Mouse (Mus musculus): Measurements from ENCODE around the gene Ccdc137. TPM values are rescaled to one million over a fixed set of nuclear protein-coding genes. Genes with fewer than 3 reads are reported as not detected.

Gene Ccdc137
- polyA plus RNA-seq, 1 experiment from 2014 or later = 25.6 TPM

DNA sequence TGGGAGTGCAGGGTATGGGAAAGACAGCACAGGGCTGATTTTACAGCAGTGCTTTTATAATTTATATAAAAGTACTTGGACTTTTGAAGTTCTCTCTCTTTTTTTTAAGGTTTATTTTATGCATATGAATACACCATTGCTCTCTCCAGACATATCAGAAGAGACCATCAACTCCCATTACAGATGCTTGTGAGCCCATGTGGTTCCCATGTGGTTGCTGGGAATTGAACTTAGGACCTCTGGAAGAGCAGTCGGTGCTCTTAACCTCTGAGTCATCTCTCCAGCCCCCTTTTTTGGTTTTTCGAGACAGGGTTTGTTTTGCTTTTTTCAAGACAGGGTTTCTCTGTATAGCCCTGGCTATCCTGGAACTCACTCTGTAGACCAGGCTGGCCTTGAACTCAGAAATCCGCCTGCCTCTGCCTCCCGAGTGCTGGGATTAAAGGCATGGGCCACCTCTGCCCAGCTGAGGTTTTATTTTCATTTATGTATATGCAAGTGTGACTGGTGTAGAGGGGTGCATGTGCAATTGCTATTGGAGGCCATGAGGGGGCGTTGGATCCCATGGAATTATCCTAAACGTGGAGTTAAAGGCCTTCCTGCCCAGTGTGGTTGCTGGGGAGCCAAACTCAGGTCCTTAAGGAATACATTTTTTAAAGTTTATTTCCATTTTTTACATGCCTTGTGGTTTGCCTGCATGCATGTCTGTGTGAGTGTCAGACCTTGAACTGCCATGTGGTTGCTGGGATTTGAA is 1.1 kb downstream of the Ccdc137 start:
- ChIA-PET CTCF (no interaction called here), POLR2A (no interaction called here)
- no peak for ATAC-seq
- no peak for TF ChIP-seq CTCF (IDR thresholded peaks at IDR 0.05)
- in situ Hi-C loops (cut with MboI; ENCODE audit: low pct_unique_long_range_greater_than_20kb) = no loop called here
- no peaks in the 10 kb centered on the region for H3K27me3 ChIP-seq
- no peak for DNase-seq (ENCODE audit: low read depth, low spot score)

DNA sequence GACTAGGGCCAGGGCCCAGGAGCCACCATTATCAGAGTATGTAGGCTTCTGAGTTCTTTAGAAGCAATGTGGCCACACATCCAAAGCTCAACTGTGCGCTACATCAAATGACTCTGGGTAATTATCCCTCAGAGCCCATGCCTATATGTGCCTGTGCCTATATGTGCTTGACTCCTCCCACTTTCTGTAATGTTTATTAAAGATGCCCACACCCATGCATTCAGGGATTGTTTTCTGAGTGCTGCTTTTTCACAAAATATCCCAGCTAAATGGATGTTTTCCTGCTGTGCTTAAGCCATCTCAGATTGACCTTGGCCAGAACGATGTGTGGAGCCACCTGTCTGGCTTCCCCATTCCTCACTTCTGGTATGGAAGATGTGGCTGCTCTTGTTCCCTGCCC is 5.6 kb downstream of the Ccdc137 start:
- ATAC-seq = no peak
- in situ Hi-C loops (cut with MboI; ENCODE audit: low pct_unique_long_range_greater_than_20kb) = no loop called here
- POLR2A ChIA-PET = interaction anchor here (1.1 kb wide), 1 partner anchor 33 kb away, joined by 3 read pairs; no protein-coding TSS in a partner anchor
- no peak for DNase-seq (ENCODE audit: low read depth, low spot score)
- H3K27me3 ChIP-seq = no peaks in the 10 kb centered on the region
- CTCF ChIA-PET = no interaction called here
- TF ChIP-seq CTCF (IDR thresholded peaks at IDR 0.05) = no peak

- POLR2A ChIA-PET = interaction anchor here (1.1 kb wide), 1 partner anchor 32 kb away, joined by 3 read pairs; no protein-coding TSS in a partner anchor
- ATAC-seq = no peak
- no peak for TF ChIP-seq CTCF (IDR thresholded peaks at IDR 0.05)
- CTCF ChIA-PET = interaction anchor here (0.7 to 1.0 kb wide), 2 partner anchors 10 to 25 kb away, joined by 3 to 6 read pairs; no protein-coding TSS in a partner anchor
- no peak for DNase-seq (ENCODE audit: low read depth, low spot score)
- no peaks in the 10 kb centered on the region for H3K27me3 ChIP-seq
- in situ Hi-C loops (cut with MboI; ENCODE audit: low pct_unique_long_range_greater_than_20kb) = no loop called here
Observed at GRCm38 (mm10) chr11:120464365-120464764, 6.5 kb downstream of the Ccdc137 start.

GRCm38 (mm10) chr11:120465521-120465920 is 7.6 kb downstream of the Ccdc137 start:
- ATAC-seq (no peak), DNase-seq (ENCODE audit: low read depth, low spot score) (no peak)
- no peak for TF ChIP-seq CTCF (IDR thresholded peaks at IDR 0.05)
- no peaks in the 10 kb centered on the region for H3K27me3 ChIP-seq
- CTCF ChIA-PET = interaction anchor here (1.5 kb wide), 1 partner anchor 19 kb away, joined by 3 read pairs; the partner anchor contains the start of gene Mrpl12
- in situ Hi-C loops (cut with MboI; ENCODE audit: low pct_unique_long_range_greater_than_20kb) = no loop called here
- POLR2A ChIA-PET = interaction anchor here (1.6 to 1.8 kb wide), 2 partner anchors 8 to 19 kb away, joined by 4 to 7 read pairs; partner anchors contain the start of genes Ccdc137, Mrpl12 and Oxld1

- CTCF ChIA-PET = interaction anchor here (0.8 to 1.5 kb wide), 4 partner anchors 9 to 43 kb away, joined by 3 to 5 read pairs (median 4); partner anchors contain the start of genes Ccdc137, Mrpl12 and Oxld1
- ATAC-seq = peak; percentile 98
- DNase-seq (ENCODE audit: low read depth, low spot score) = peak; percentile 83
- POLR2A ChIA-PET = interaction anchor here (0.7 to 1.9 kb wide), 9 partner anchors 10 to 165 kb away, joined by 3 to 7 read pairs (median 4); partner anchors contain the start of genes Ccdc137, Mrpl12, Oxld1 and Slc25a10
- TF ChIP-seq CTCF (IDR thresholded peaks at IDR 0.05) = no peak
- no peaks in the 10 kb centered on the region for H3K27me3 ChIP-seq
- in situ Hi-C loops (cut with MboI; ENCODE audit: low pct_unique_long_range_greater_than_20kb) = no loop called here
Observed at GRCm38 (mm10) chr11:120467051-120467735, 9.3 kb downstream of the Ccdc137 start, which contains the start of gene Arl16. Gene Arl16, minus strand, starts transcription at chr11:120467607.

- ChIA-PET CTCF (interaction anchor here (0.8 to 1.4 kb wide), 2 partner anchors 10 to 22 kb away, joined by 4 to 5 read pairs; partner anchors contain the start of genes Ccdc137 and Oxld1), POLR2A (interaction anchor here (0.7 to 1.9 kb wide), 8 partner anchors 11 to 165 kb away, joined by 3 to 6 read pairs (median 3); partner anchors contain the start of genes Mrpl12 and Slc25a10)
- no peak for TF ChIP-seq CTCF (IDR thresholded peaks at IDR 0.05)
- ATAC-seq (no peak), DNase-seq (ENCODE audit: low read depth, low spot score) (no peak)
- in situ Hi-C loops (cut with MboI; ENCODE audit: low pct_unique_long_range_greater_than_20kb) = no loop called here
- no peaks in the 10 kb centered on the region for H3K27me3 ChIP-seq
Observed at GRCm38 (mm10) chr11:120467736-120468092, 9.8 kb downstream of the Ccdc137 start.

- in situ Hi-C loops (cut with MboI; ENCODE audit: low pct_unique_long_range_greater_than_20kb) = no loop called here
- TF ChIP-seq CTCF (IDR thresholded peaks at IDR 0.05) = no peak
- DNase-seq (ENCODE audit: low read depth, low spot score) (no peak), ATAC-seq (no peak)
- POLR2A ChIA-PET = no interaction called here
- CTCF ChIA-PET = interaction anchor here (1.8 kb wide), 1 partner anchor 17 kb away, joined by 6 read pairs; no protein-coding TSS in a partner anchor
- no peaks in the 10 kb centered on the region for H3K27me3 ChIP-seq
Observed at GRCm38 (mm10) chr11:120472052-120472451, 14.1 kb downstream of the Ccdc137 start.

DNA sequence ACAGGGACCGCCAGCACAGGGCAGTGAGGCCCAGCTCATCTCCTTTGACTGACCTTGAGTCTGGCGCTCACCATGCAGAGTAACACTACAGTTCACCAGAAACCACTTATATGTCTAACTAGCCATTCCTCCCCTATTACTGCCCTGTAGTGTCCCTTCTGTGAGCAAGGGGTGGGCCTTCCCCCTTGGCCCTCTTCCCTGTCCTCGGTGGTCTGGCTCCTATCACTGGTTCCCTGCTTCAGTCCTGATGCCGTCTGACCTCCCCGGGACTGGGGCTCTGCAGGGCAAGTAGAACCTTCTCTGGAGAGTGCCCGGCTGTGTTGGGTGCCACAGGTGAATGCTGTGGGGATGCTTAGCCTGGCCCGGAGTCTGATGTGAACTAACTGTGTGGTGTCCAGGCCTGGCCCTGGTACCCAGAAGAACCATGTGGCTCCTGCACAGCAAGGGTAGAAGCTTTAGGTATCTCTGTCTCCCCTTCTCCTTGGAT is 25.6 kb downstream of the Ccdc137 start:
- ChIA-PET CTCF (interaction anchor here (1.2 kb wide), 1 partner anchor 17 kb away, joined by 3 read pairs; no protein-coding TSS in a partner anchor), POLR2A (interaction anchor here (1.0 to 2.3 kb wide), 6 partner anchors 9 to 114 kb away, joined by 3 to 6 read pairs (median 4); partner anchors contain the start of genes Arl16, Ccdc137 and Oxld1)
- no peaks in the 10 kb centered on the region for H3K27me3 ChIP-seq
- ATAC-seq (no peak), DNase-seq (ENCODE audit: low read depth, low spot score) (no peak)
- in situ Hi-C loops (cut with MboI; ENCODE audit: low pct_unique_long_range_greater_than_20kb) = no loop called here
- no peak for TF ChIP-seq CTCF (IDR thresholded peaks at IDR 0.05)

GRCm38 (mm10) chr11:120484265-120484981 is 26.5 kb downstream of the Ccdc137 start, which contains the start of gene Mrpl12:
Gene Mrpl12, plus strand, starts transcription at chr11:120484613.
- DNase-seq (ENCODE audit: low read depth, low spot score) (peak; percentile 79), ATAC-seq (peak; percentile 74)
- ChIA-PET POLR2A (interaction anchor here (0.8 to 2.3 kb wide), 9 partner anchors 8 to 113 kb away, joined by 3 to 6 read pairs (median 4); partner anchors contain the start of genes Arl16, Ccdc137 and Oxld1), CTCF (interaction anchor here (1.2 kb wide), 1 partner anchor 18 kb away, joined by 3 read pairs; no protein-coding TSS in a partner anchor)
- no peak for TF ChIP-seq CTCF (IDR thresholded peaks at IDR 0.05)
- no peaks in the 10 kb centered on the region for H3K27me3 ChIP-seq
- in situ Hi-C loops (cut with MboI; ENCODE audit: low pct_unique_long_range_greater_than_20kb) = no loop called here
